Mouse (Mus musculus) ES-Bruce4 (cell line): ENCODE data around the gene Spef1.

ENCODE experiments used
- CTCF ChIP-seq: IDR thresholded peaks from one replicate; pipeline ENCODE4 v1.8.1; 2011; ENCODE audit warnings: low read depth, low read length
- EP300 ChIP-seq: IDR thresholded peaks from 2 replicates; pipeline ENCODE4 v1.6.1; 2011; ENCODE audit warnings: low read depth, low read length; ENCODE audit not compliant: insufficient read depth

- TF ChIP-seq CTCF (no peak), EP300 (no peak)
Observed at GRCm38 (mm10) chr2:131186771-131187601, at the start of gene Spef1, which contains the start of gene Cdc25b.
